Mouse (Mus musculus) macrophage (primary cell): ENCODE measurements around the gene Sh3rf1. TPM values are rescaled to one million over a fixed set of nuclear protein-coding genes. Genes with fewer than 3 reads are reported as not detected.

Experiments
- H3K27ac ChIP-seq: fragments of 350-480 bp; formaldehyde crosslinking; 2 replicates; pipeline ENCODE4 v1.9.0; 2021
- H3K36me3 ChIP-seq: fragments of 350-480 bp; formaldehyde crosslinking; 2 replicates; pipeline ENCODE4 v1.9.0; 2021; ENCODE audit errors: inconsistent target
- H3K4me3 ChIP-seq: fragments of 350-480 bp; formaldehyde crosslinking; 2 replicates; pipeline ENCODE4 v1.9.0; 2021; ENCODE audit errors: inconsistent target
- H3K79me2 ChIP-seq: fragments of 350-480 bp; formaldehyde crosslinking; 2 replicates; pipeline ENCODE4 v1.9.0; 2021; ENCODE audit errors: inconsistent target
- WGBS: methylation state at CpG from one replicate; pipeline ENCODE4 v1.1.7; 2026; ENCODE audit warnings: inconsistent platforms; ENCODE audit not compliant: missing documents; 5-methylcytosine and 5-hydroxymethylcytosine counted together
- polyA plus RNA-seq: library from polyadenylated mRNA; stranded (reverse); fragments of 250-400 nt; gene quantifications from 3 replicates; pipeline ENCODE4 v1.2.4, GENCODE M21; 2018; ENCODE audit warnings: inconsistent platforms

Sh3rf1 gene
- polyA plus RNA-seq, 1 experiment from 2014 or later = 1.5 TPM

GRCm38 (mm10) chr8:61427916-61428681, 204.4 kb downstream of the Sh3rf1 start:
- 81% methylated on average over 8 of the region's 8 CpGs for WGBS

GRCm38 (mm10) chr8:61428821-61429482, 205.3 kb downstream of the Sh3rf1 start:
- Histone ChIP-seq H3K4me3 (no peak overlapping the region), H3K27ac (no peak overlapping the region), H3K36me3 (no peaks in the 10 kb centered on the region), H3K79me2 (no peaks in the 10 kb centered on the region)
- WGBS = 90% methylated on average over 4 of the region's 4 CpGs

More at GRCm38 (mm10) chr8:61427916-61428681, 204.4 kb downstream of the Sh3rf1 start:
- no peaks in the 10 kb centered on the region for H3K36me3 ChIP-seq
- no peak overlapping the region for H3K27ac ChIP-seq
- no peak overlapping the region for H3K4me3 ChIP-seq
- H3K79me2 ChIP-seq = no peaks in the 10 kb centered on the region

- Histone ChIP-seq H3K79me2 (no peaks in the 10 kb centered on the region), H3K4me3 (no peak overlapping the region), H3K27ac (no peak overlapping the region), H3K36me3 (no peaks in the 10 kb centered on the region)
- 98% methylated on average over 5 of the region's 5 CpGs for WGBS
Measured at GRCm38 (mm10) chr8:61435481-61435880, 211.8 kb downstream of the Sh3rf1 start.

GRCm38 (mm10) chr8:61436147-61436546, 212.5 kb downstream of the Sh3rf1 start:
- Histone ChIP-seq H3K79me2 (no peaks in the 10 kb centered on the region), H3K36me3 (no peaks in the 10 kb centered on the region), H3K4me3 (no peak overlapping the region), H3K27ac (no peak overlapping the region)
- 96% methylated on average over 3 of the region's 3 CpGs for WGBS

- WGBS = 86% methylated on average over 9 of the region's 9 CpGs
- Histone ChIP-seq H3K27ac (no peak overlapping the region), H3K4me3 (no peak overlapping the region), H3K79me2 (no peaks in the 10 kb centered on the region), H3K36me3 (no peaks in the 10 kb centered on the region)
Measured at GRCm38 (mm10) chr8:61436586-61437304, 213.1 kb downstream of the Sh3rf1 start.

GRCm38 (mm10) chr8:61437305-61437605, 213.6 kb downstream of the Sh3rf1 start:
- H3K79me2 ChIP-seq = no peaks in the 10 kb centered on the region
- no peak overlapping the region for H3K27ac ChIP-seq
- no peaks in the 10 kb centered on the region for H3K36me3 ChIP-seq
- H3K4me3 ChIP-seq = no peak overlapping the region

- 90% methylated on average over 3 of the region's 3 CpGs for WGBS
- H3K4me3 ChIP-seq = no peak overlapping the region
- H3K36me3 ChIP-seq = no peaks in the 10 kb centered on the region
Measured at GRCm38 (mm10) chr8:61442988-61443387, 219.3 kb downstream of the Sh3rf1 start.

GRCm38 (mm10) chr8:61444358-61444757, 220.7 kb downstream of the Sh3rf1 start:
- WGBS = 82% methylated on average over 3 of the region's 3 CpGs
- Histone ChIP-seq H3K4me3 (no peak overlapping the region), H3K27ac (no peak overlapping the region), H3K79me2 (no peaks in the 10 kb centered on the region), H3K36me3 (no peaks in the 10 kb centered on the region)

More at GRCm38 (mm10) chr8:61442988-61443387, 219.3 kb downstream of the Sh3rf1 start:
- H3K79me2 ChIP-seq = no peaks in the 10 kb centered on the region
- H3K27ac ChIP-seq = no peak overlapping the region

Other genes starting within 250 kb of the Sh3rf1 start
- gene Clcn3, start 240.6 kb upstream of the Sh3rf1 start, polyA plus RNA-seq = 12.2 to 17.5 TPM (median 14.6 TPM) in 3 replicates
- gene Nek1, start 230.7 kb upstream of the Sh3rf1 start, polyA plus RNA-seq = 3.4 to 5.1 TPM (median 4.6 TPM) in 3 replicates